Mouse (Mus musculus) embryo, embryonic 11.5 days (tissue): ENCODE measurements at regions not wholly inside any gene's neighbourhood (a gene's known extent, or its start where the extent isn't known, plus 50 kb on each side); places are given as distances from the start of the nearest gene placed in this dataset.
A peak's percentile ranks its signal among the peaks of the same experiment; 100 is the strongest.

ENCODE experiments used
- DNase-seq: peaks from one replicate; pipeline ENCODE4 v3.0.0-alpha.2; 2012; ENCODE audit warnings: low read depth, low spot score

DNA sequence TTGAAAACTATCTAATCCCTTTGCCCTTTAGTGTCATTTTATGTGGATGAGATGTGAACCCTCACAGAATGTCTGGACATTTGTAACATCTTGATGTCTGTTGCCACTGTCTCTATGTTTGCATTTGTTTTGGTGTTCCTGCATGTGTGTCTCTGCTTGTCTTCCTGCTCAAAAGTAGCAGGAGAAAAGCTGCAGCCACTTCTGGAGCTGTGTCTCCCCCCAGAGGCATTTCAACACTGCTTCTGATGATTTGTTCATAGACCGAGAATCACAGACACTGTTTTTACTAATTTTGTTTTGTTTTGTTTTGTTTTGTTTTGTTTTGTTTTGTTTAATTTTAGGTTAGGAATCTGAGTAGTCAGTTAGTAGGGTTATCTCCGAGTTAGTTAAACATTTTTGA lies 883.8 kb downstream of the Gbe1 start:
- DNase-seq, result no peak

GRCm38 (mm10) chr16:71208806-71209205 lies 895.1 kb downstream of the Gbe1 start:
- no peak for DNase-seq

DNA sequence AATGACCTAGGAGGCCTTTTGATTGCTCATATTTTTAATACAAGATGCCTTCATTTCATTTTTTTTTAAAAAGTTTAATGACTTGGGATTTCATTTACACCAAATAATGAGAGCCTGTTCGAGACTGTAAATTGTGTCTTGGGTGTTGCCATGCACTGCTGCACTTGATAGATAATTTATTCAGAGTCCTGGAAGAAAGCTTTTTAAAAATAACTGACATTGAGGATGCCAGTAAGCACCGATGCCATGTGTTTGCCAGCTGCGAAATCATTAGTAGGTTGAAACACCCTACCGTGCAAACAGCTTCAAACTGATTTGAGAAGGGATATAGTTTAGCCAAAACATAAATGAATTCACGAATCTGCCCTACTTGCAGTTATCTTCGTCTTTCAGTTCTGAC lies 910.7 kb downstream of the Gbe1 start:
- no peak for DNase-seq

DNA sequence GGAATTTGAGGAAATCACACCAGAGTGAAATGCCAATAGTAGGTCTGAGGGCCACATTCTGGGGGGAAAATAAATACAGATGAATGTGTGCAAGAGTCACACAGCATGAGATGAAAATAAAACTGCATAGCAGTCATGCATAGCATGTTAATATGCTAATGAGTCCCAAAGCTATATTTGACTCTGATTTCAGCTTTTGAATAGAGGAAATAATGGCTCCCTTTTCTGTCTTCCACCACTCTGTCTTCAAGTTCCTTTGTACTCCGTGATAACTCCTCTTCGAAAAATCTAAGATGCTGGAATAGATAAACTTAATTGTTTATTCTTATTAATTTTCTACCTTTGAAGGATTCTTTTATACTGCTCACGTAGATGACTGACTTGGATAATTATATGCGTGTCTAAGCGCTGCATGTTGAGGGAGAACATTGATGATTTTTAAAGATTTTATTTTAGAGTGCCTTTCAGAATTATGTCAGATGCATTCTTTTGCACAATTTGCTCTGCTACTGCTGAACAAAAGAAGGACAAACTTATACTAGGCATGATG lies 916.4 kb downstream of the Gbe1 start:
- DNase-seq, result no peak

DNA sequence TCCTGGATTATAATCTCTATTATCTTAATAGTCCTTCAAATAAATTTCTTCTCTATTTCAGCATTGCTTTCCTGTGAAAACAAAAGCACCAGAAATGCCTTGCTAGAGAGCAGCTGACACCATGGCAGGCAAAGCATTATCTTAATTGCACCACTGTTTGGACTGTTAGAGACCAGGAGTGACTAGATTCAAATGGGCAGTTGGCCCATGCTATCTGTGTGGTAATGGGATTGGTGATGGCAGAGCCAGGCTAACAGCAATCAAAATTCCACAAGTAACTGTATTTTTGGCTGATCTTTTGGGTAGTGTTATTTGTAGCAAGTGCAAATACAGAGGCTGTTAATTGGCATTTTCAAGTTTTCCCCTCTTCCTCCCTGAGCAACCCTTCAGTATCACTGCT lies 929.3 kb downstream of the Gbe1 start:
- DNase-seq, result no peak

GRCm38 (mm10) chr16:71243480-71243879 lies 929.7 kb downstream of the Gbe1 start:
- no peak for DNase-seq

DNA sequence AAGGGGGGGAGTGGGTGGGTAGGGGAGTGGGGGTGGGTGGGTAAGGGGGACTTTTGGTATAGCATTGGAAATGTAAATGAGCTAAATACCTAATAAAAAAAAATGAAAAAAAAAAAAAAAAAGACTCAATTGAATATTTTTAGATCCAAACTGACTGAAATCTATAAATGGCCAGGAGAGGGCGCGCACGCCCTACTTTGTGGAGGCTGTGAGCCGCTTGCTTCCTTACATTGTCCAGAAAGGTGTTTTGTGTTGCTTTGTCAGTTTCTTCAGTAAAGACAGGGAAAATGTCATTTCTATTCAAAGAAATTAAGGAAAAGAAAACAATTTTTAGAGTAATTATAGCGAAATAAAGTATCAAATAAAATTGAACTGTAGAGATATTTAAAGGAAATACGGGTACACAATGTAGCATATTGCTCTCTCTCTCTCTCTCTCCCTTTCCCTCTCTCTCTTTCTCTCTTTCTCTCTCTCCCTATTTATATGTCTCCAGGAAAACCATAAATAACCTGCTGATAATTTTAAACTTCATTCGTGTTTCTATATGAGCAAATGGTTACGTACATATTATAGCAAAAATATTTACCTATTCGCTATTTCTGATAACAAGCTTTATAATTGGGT lies 933.9 kb downstream of the Gbe1 start:
- peak; percentile 62 for DNase-seq

DNA sequence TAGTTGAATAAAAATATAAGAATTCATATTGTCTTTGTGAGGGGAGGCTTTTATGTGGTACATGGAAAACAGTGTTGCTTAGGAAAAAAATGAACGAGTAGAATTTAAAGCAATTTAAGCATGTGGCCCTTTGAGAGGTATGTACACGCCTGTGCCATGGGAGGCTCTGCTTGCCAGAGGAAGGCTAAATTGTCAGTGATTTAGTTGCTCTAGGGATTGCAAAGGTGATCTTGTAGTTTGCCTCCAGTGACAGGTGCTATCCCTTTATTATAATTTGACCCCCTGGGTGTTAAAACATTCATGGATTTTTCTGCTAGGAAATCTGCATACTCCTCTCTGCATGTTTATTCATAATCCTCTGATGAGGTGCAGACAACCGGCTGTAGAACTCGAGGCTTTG lies 942.0 kb downstream of the Gbe1 start:
- DNase-seq, result no peak

DNA sequence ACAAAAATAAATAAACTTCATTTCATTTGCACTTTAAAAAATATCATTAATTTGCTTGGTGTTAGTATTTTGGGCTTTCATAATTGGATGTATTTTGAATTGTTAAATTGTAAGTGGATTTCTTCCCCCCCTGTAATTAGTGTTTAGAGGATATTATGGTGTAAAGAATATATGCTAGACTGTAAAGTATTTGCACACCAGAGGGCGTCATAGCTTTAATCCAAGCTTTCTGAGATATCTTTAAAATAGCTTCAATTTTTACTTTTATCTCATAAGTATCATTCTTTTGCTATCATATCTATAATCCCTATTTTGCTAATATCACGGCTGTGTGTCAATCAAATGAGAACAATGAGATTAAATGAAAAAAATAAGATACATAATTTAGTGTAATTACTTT lies 942.4 kb downstream of the Gbe1 start:
- DNase-seq, result no peak

DNA sequence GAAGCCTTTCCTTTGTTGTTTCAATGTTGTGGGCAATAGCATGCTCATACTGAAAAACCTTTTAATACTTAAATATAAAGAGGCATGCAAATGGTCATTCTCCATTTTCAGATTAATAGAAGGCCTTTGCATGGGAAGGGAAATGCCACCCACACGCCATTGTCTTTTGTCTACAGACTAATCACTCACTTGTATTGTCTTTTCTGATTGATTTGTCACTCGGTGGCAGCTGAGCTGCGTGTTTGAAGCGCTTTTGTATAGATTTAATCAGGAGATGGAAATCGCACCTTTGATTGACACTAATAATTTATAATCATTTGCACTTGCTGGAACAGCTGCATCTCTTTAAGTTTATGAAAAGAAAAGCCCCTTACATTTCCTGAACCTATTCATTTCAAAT lies 953.4 kb downstream of the Gbe1 start:
- no peak for DNase-seq
